Mouse (Mus musculus): ENCODE results near the gene Rgs19. TPM values are rescaled to one million over a fixed set of nuclear protein-coding genes. Genes with fewer than 3 reads are reported as not detected.

Rgs19 gene
- total RNA-seq (2021): 10 to 100 TPM; 32.2 to 39.5 TPM

DNA sequence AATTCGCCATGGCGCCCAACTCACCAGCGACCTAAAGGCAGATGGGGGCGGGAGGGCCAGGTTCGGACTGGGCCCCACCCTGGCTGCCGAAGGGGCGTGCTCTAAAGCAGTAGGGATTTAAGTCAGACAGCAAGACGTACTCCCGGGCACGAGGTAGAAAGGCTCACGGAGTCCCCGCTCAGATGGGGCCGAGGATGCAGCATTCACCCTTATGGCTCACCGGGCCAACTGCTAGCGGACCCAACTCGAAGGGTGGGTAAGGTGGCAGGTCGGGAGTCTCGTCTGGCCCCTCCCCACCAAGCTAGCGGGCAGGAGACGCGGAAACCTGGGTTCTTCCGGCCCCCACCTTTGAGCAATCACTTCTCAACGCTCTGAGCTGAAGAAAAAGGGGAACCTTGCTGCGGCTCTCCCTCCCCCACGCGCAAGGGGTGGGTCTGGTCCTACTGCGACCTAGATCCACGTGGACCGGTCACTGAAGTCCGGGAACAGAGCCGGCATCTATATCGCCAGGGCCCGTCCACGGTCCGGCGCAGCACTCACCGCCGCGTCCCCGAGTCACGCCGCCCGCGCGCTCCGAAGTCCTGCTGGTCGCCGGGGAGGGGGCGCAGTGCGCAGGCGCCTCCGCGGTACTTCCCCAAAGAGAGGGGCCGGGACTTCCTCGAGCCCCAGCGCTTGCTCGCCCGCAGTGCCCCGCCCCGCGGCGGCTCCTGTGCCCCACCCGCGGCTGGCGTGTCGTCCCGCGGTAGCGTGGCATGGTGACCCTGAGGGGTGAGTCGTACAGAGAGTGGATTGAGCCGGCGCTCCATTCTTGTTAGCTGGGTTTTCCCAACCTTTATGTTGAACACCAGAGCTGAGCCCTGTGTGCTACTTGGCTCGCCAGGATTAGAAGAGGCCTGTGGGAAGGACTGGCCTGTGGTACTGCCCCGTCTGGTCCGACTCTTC, at the start of gene Rgs19:
Gene Rgs19 (minus strand): TSS at position 639 of the 942 bp plus-strand sequence.
- peak; percentile 63 to 71 for DNase-seq (ENCODE audit: extremely low spot score in 1 of 2, low spot score in 1 of 2)

DNA sequence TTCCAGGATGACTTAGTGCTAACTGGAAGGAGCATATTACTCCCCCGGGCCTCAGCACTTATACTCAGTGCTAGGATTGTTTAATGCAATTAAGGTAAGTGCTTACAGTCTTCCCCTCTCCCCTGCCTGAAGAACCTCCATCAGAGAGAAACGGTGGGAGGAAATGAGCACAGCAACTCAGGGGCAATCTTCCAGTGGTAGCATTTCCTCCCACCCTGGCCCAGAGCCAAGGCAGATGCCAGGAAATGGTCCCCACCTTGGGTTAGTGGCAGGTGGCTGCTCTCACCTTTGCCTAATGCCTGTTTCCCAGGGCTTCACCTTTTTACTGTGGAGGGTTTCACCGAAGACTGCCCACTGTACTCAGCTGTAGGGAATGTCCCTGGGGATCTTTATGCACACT, 36.3 kb upstream of the Rgs19 start:
- no peak for DNase-seq (ENCODE audit: extremely low spot score in 1 of 2, low spot score in 1 of 2)

DNA sequence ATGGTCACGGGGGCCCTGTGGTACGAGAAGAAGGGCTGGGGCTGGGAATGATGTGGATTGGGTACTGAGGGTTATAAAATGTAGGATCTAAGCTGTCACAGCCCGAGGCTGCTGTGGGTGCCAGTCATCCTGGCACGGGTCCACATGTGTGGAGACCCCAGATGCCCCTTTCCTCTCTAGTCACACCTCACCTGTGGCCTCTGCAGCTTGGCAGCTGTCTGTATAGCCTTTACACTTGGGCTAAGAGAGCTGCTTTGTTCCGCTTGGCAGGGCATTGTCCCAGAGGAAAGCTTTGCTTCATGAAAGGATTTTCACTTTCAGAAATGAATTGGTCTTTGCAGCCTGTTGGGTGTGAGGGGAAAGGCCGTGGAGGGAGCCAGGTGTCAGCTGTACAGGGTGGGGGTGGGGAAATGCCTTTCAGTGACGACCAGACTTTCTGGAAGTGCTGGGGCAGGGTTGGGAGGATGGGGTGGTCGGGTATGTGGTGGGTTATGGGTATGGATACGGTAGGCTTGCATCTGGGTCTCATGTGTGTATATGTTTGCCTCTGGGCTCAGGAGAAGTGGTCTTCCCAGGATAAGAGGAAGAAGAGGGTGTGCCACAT, 34.0 kb upstream of the Rgs19 start:
- no peak for DNase-seq (ENCODE audit: extremely low spot score in 1 of 2, low spot score in 1 of 2)

DNA sequence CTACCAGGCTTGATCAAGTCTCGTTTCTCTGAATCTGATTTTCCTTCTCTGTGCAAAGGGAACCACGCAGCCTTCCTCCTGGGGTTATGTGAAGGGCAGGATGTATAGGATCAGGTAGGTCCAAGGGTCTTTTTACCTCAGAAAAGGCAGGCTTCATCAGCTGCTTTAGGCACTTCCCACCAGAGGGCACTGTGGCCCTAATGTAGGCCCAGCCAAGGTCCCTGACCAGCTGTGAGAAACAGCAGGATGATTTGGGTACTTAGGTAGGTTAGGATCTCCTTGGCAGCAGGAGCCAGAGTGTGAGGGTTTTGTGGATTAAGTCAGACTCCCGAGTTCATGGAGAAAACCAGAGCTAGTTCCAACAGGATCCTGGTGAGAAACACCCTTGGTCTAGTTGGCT, 28.4 kb upstream of the Rgs19 start:
- DNase-seq (ENCODE audit: extremely low spot score in 1 of 2, low spot score in 1 of 2): peak in 1 of 2 experiments; percentile 49

DNA sequence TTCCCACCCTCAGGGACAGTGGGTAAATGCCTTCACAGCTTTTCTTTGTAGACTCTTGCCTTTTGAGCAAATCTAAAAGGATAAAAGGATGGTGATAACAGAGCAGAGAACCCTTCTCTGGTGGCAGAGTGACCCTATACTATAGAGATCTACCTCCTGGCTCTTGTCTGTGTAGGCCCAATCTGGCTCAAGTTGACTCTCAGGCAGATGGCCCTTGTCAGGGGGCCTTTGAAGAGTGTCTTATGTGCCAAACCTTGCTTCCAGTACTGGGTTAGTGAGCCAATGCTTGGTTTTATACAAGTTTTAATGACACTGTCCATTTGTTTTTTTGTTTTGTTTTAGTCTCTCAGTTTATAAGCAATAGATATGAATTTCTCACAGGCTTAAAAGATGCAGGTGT, 27.4 kb upstream of the Rgs19 start:
- no peak for DNase-seq (ENCODE audit: extremely low spot score in 1 of 2, low spot score in 1 of 2)

DNA sequence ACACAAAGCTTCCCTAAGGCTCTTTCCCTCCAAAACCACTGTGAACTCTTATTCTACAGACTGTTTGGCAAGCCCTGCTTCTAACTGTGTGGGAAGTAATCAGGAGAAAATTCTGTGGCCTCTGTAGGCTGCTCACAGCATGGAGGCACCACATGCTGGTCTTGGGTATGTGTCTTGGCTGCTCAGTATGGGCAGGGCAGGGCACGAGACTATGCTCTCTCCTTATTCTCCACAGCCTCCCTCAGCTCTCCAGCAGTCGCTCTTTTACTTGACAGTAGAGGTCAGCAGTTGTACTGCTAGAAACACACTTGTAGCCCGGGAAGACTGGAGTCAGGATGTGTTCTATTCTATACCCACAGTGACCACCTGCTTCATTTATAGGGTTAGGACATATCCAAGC, 26.3 kb upstream of the Rgs19 start:
- no peak for DNase-seq (ENCODE audit: extremely low spot score in 1 of 2, low spot score in 1 of 2)

DNA sequence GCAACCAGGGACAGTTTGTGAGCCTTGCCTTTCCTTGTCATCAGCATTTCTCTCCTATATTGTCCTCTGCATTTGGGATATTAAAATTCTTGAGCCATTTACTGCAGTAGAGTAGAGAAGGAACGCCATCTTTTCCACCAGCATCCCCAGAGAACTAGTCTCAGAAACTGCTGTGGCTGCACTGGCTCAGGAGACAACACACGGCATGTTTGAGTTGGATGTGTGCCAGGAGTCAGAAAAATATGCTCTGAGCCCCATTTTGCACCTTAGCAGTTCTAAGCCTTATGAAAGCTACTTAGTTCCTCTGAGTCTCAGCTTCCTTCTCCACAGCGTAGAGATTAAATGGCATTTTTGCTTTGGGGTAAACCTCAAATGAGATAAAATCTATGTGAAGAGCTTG, 23.2 kb upstream of the Rgs19 start:
- no peak for DNase-seq (ENCODE audit: extremely low spot score in 1 of 2, low spot score in 1 of 2)

DNA sequence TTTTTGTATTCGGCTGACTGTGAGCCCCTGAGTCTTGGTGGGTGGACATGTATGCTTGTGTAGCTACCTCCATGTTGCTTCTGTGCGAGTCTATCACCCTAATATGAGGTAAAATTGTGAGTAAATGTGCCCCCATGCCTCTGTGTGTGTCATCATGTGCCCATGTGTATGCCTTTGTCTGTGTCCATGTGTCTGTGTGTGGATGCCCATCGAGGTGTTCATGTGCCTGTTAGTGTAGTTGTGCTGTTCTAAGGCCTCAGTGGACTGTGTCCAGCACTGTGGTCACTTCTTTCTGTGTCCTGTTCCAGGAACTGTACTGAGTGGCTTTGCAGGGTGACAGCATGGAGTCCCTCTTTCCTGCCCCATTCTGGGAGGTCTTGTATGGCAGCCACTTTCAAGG, 21.6 kb upstream of the Rgs19 start:
- DNase-seq (ENCODE audit: extremely low spot score in 1 of 2, low spot score in 1 of 2): no peak

DNA sequence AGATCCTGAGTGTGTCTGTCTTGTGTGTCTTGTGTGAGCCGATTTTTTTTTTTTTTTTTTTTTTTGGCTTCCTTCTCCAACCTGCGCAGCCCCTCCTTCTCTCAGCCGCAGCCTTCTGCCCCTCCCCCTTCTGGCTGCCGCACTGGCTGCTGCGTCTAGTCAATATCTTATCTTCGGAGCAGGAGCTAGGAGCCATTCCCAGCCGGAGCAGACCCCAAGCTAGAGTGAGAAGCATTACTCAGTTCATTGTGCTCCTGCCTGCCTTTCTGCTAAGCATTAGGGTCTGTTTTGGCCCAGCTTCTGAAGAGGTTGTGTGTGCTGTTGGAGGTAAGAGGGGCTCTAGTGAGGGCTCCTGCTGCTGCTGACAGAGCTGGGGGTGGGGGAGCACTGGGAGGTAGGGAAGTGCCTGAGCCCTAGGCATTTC, 21.1 kb upstream of the Rgs19 start, which contains the start of gene Oprl1:
Gene Oprl1 (plus strand): TSS at position 114 of the 424 bp plus-strand sequence.
- DNase-seq (ENCODE audit: extremely low spot score in 1 of 2, low spot score in 1 of 2): peak; percentile 44 to 58

DNA sequence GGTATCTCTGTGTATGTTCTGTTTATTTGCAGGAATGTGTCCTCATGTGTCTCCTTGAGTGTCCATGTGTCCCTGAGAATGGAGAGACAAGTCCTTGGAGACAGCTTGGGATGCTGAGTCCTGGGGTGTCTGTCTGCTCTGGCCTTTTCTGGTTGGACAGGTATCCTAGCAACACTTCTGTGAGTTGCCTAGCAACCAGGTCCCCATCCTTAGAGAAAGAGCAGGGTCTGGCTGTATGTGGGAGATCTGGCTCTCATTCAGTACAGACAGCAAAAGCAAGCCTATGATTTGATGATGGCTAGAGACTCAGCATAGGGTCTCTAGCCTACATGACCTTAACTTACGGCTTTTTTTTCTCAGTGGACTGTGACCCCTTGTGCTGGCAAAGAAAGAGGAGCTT, 20.0 kb upstream of the Rgs19 start:
- DNase-seq (ENCODE audit: extremely low spot score in 1 of 2, low spot score in 1 of 2): no peak

DNA sequence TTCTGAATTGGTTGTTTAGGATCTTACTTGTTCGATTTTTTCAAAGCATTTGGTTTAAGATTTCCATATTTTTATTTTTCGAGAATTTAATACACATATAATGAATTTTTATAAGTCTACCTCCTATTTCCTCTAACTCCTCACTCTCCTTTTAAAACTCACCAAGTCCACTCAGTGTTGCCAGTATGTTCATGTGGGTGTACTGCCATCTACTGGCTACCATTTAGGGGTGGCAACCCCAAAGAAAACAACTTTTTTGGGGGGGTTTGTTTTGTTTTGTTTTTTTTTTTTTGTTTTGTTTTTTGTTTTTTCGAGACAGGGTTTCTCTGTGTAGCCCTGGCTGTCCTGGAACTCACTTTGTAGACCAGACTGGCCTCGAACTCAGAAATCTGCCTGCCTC, 12.9 kb upstream of the Rgs19 start:
- no peak for DNase-seq (ENCODE audit: extremely low spot score in 1 of 2, low spot score in 1 of 2)

DNA sequence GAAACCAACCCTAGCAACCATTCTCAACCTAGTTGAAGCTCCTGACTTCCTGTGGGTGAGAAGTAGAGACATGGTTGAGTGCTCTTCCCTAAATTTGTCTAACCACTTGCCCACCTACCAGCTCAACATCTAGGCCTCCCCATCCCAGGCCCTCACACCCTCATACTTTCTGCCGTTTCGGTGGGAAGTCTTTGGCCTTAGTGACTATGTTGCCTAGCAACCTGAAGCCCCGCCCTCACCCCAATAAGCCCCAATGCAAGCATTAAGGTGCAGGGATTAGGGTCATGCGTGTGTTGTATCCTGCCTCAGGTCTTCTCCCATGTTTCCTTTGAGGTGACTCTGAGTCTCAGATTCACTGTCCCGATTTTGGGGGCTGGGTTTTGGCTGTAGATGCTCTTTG, 4.5 kb upstream of the Rgs19 start, which contains the start of gene Lkaaear1:
Gene Lkaaear1 (minus strand): TSS at position 202 of the 400 bp plus-strand sequence.
- no peak for DNase-seq (ENCODE audit: extremely low spot score in 1 of 2, low spot score in 1 of 2)

DNA sequence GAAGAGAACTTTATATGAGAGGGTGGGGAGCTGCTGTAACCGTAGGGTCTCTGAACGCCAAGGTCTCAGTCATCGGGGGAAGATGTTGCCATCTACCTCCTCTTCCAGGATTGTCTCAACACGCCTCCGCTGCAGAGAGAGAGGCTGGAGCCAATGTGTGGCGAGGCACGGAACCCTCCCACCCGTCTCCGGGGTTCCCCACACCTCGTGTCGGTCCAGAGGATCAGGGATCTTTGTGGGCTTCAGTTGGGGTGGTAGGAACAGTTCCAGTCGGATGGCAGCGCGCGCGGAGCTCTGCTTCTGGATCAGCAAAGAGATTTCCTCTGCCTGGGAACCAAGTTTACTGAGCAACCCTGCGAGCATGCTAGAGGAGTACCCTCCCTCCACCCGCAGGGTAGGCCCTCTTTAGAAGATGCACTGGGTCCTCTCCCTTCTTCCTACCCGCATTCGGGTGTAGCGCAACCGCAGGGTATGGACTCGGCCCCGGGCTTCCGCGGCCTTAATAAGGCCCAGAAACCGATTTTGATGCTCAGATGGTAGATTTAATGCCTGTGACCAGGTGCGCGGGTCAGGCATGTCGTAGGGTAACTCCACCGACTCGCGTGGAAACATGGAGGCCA, 3.1 kb upstream of the Rgs19 start:
- no peak for DNase-seq (ENCODE audit: extremely low spot score in 1 of 2, low spot score in 1 of 2)

DNA sequence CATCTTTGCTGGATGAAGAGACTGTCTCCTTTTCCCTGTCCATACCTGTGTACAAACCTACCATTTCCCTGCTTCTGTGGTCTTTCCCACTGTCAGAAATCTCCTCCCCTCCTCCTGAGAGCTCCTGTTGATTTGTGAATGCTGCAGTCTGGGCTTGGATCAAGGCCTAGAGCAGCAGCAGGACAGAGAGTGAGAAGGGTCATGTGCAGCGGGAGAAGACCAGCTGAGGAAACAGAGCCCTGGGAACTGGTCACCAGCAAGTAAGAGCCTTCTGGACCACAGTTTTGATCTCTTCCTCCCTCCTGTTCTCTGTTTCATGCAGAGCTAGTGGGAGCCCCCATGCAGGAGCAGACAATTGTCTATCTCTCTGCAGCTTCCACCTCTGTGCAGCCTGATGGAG, 2.0 kb upstream of the Rgs19 start:
- DNase-seq (ENCODE audit: extremely low spot score in 1 of 2, low spot score in 1 of 2): peak in 1 of 2 experiments; percentile 1

DNA sequence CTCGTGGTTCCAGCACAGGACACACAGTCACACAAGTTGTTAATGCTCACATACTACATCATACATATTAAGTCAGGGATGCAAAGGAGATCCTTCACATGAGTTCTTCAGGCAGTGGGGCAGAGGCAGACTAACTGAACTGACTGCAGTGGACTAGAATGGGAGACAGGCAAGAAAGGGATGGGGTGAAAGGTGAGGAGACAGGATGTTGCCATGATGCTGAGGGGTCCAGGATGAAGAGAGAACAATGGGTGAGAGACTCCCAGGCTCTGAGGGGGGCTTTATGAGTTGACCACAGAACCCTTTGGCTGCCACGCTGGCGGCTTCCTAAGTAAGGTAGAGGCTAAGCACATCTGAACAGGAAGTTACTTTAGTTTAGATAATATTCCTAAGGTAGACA, 804 bp upstream of the Rgs19 start:
- DNase-seq (ENCODE audit: extremely low spot score in 1 of 2, low spot score in 1 of 2): peak in 1 of 2 experiments; percentile 2

DNA sequence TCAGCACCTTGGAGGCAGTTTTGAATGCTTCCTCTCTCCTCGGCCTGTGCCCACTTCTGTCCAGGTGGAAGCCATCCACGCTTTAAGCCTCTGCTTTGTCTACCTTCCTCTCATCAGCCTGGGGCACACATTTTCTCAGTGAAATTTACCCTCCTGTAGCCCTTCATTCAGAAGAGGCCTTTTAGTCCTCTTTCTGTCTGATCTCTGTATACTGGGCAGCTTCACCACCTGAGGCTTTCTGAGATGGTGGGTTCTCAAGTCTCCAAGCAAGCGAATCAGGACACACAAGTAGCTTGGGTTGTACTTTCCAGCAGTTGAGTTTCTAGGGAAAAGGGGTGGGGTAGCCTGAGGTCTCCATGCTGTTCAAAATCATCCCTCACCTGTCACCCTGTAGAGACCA, 1.5 kb downstream of the Rgs19 start:
- DNase-seq (ENCODE audit: extremely low spot score in 1 of 2, low spot score in 1 of 2): no peak

DNA sequence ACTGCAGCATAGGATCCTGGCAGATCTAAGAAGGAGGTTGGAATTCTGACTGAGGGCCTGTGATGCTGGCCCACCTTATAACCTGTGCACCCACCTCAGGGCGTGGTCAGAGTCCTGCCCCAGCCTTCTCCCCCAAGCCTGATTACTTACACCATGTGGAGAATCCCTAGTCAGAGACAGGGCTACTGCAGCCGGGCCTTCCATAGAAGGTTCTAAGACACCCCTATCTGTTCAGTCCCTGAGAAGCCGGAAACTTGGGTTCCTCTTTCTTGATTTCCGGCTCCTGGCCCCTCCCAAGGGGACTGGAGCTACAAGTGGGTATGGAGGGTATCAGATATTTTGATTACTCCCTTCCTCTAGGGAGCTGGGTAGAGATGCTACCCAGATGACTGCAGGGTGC, 2.2 kb downstream of the Rgs19 start:
- DNase-seq (ENCODE audit: extremely low spot score in 1 of 2, low spot score in 1 of 2): no peak

DNA sequence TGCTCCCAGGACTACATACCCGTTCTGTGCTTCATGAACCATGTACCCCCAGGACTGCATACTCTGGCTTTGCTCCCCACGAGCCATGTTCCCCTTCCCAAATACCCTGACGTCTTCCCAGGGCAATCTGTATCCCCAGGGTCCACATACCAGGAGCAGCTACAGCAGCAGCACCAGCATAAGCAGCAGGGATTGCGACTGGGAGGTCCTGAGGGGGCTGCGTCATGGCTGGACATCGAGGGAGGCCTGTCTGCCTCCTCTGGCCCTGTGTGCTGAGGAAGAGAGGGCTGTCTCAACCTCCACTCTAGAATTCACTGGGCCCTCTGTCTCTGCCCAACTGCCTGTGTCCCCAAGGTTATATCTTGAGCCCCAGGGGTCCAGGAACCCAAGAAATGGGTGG, 2.7 kb downstream of the Rgs19 start:
- DNase-seq (ENCODE audit: extremely low spot score in 1 of 2, low spot score in 1 of 2): peak in 1 of 2 experiments; percentile 2

DNA sequence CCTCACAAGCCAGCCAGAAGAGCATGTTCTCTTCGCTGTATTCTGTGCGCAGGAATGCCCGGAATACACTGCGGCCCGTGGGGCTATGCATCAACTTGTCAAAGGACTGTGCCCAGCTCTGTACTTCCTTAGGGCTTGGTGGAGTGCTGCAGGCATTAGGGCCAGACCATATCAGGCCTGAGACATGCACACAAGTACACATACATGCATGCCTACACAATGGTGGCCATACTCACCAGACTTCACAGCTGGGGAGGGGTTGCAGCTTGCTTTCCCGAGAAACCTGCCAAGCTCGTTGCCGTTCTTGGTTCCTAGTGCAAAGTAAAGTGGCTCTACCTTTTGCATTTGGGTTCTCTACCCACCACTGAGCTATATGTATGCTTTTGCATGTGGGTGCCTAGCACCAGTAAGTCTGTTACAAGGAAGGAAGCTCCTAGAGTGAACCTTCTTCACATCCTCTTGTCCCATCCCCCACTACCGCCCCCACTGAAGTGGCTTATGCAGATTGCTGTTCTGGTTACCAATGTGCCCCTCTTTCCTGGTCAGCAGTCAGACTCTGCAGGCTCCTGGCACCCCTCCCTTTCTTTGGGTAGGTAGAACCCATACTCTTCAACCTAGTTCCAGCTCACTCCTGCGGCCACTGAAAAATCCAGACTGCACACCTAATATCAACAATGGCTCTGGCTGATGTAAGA, 4.2 kb downstream of the Rgs19 start:
- no peak for DNase-seq (ENCODE audit: extremely low spot score in 1 of 2, low spot score in 1 of 2)

DNA sequence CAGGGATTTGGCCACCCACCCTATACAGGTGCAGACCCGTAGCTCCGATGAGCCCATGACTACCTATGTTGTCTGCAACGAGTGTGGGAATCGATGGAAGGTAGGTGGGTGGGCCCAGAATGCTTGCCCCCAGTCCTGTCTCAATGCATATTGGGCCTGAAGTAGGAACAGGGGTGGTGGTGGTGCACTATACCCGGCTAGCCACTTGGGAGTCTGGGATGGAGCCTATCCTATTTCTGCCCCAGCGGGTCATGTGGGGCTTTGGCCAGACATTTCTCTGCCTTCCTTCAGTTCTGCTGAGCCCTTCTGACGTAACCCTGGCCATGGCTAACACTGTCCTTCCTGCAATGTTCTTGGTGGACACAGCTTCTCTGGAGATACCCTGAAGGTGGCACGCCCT, 6.2 kb downstream of the Rgs19 start:
- DNase-seq (ENCODE audit: extremely low spot score in 1 of 2, low spot score in 1 of 2): no peak

DNA sequence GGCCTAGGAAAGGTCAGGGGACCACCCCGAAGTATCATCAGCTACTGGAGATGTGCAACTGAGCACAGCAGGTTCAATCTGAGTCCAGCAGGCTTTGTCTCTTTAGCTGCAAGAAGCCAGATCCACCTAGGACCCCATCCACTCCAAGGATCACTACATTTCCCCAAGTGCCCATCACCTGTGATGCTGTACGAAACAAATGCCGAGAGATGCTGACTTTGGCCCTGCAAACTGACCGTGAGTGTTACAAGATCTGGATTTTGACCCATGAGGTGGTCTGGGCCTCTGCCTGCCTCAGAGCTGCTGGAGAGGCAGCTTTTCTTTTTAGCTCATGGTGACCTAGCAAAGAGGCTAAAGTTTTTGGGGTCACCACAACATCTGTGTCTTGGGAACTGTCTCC, 8.1 kb downstream of the Rgs19 start:
- no peak for DNase-seq (ENCODE audit: extremely low spot score in 1 of 2, low spot score in 1 of 2)

Data from layer of hippocampus, postnatal 25 days (tissue).